Mouse (Mus musculus) midbrain, embryonic 10.5 days (tissue): Measurements from ENCODE around the gene Snn. TPM values are rescaled to one million over a fixed set of nuclear protein-coding genes. Genes with fewer than 3 reads are reported as not detected.
"Not testable (repeated sequence)": the region's sequence is repeated elsewhere in the genome, so short reads cannot be mapped to it uniquely, and the experiment has no call there.

Experiments
- DNase-seq: peaks from one replicate; pipeline ENCODE4 v3.0.0-alpha.2; 2017; ENCODE audit warnings: low spot score
- H3K27ac ChIP-seq: fragments of 300-500 bp; sonication (generic); replicated peaks from 2 replicates; pipeline ENCODE4 v1.5.1; 2016; ENCODE audit warnings: mild to moderate bottlenecking
- H3K27me3 ChIP-seq: fragments of 300-500 bp; sonication (generic); 2 replicates; pipeline ENCODE4 v1.6.1; 2016; ENCODE audit warnings: low read depth, mild to moderate bottlenecking; ENCODE audit not compliant: poor library complexity, severe bottlenecking
- H3K36me3 ChIP-seq: fragments of 300-500 bp; sonication (generic); 2 replicates; pipeline ENCODE4 v1.6.1; 2016; ENCODE audit warnings: mild to moderate bottlenecking, moderate library complexity
- H3K4me1 ChIP-seq: fragments of 300-500 bp; sonication (generic); 2 replicates; pipeline ENCODE4 v1.6.1; 2016
- H3K4me3 ChIP-seq: fragments of 300-500 bp; sonication (generic); 2 replicates; pipeline ENCODE4 v1.5.1; 2016; ENCODE audit warnings: mild to moderate bottlenecking, moderate library complexity
- H3K9me3 ChIP-seq: fragments of 300-500 bp; sonication (generic); replicated peaks from 2 replicates; pipeline ENCODE4 v1.6.1; 2016; ENCODE audit warnings: mild to moderate bottlenecking
- WGBS: fragments of 180-500 bp; shearing (Covaris S2); methylation state at CpG from one replicate; pipeline ENCODE4 v1.1.7; 2016; 5-methylcytosine and 5-hydroxymethylcytosine counted together
- polyA plus RNA-seq: library from polyadenylated mRNA; unstranded; fragments of >200 nt; fragmentation: Nextera tagmentation; extraction: Ambion mirVana; gene quantifications from 2 replicates; pipeline ENCODE4 v1.2.1, GENCODE M21; 2016

Gene Snn
- 86.7 and 106 TPM in 2 replicates for polyA plus RNA-seq

GRCm38 (mm10) chr16:11060645-11061044 is at the start of gene Snn:
Gene Snn, plus strand, starts transcription at chr16:11060945.
- Histone ChIP-seq H3K4me1 (peaks cover 30% of the 10 kb centered on the region), H3K36me3 (0 out of 2 replicates have a peak, but pooled peaks cover 2% of the 10 kb centered on the region), H3K9me3 (no peaks in the 10 kb centered on the region), H3K4me3 (no peak within 1 kb of the TSS), H3K27ac (no peak within 1 kb of the TSS), H3K27me3 (no peaks in the 10 kb centered on the region)
- DNase-seq = no peak
- WGBS = 90% methylated on average over 4 of the region's 4 CpGs

DNA sequence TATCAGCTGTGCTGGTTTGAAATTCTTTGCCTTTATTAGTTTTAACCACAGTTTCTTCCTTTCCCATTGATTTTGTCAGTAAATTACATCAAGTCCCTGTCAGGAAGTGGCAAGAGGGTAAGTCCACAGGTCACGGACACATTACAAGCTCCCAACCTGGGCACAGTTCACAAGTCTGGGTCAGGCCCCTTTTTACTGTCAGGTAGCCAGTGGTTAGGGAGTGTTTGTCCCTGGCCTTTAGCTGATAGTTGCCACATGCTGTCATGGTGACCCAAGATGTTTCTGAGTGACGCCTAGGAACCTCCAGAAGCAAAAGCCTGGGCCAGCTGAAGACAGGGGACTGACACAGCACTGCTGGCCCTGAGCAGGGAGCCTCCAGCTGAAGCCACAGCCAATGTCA is 49.5 kb upstream of the Snn start:
- peaks cover 31% of the 10 kb centered on the region for H3K4me1 ChIP-seq
- H3K9me3 ChIP-seq = no peaks in the 10 kb centered on the region
- no peaks in the 10 kb centered on the region for H3K36me3 ChIP-seq
- DNase-seq = no peak
- peak overlapping the region; percentile 42; the same call in 1 of the 2 replicates for H3K27ac ChIP-seq
- WGBS = 83% methylated on average over 2 of the region's 2 CpGs
- no peaks in the 10 kb centered on the region for H3K27me3 ChIP-seq
- H3K4me3 ChIP-seq = no peak overlapping the region

- no peak for DNase-seq
- Histone ChIP-seq H3K9me3 (no peaks in the 10 kb centered on the region), H3K4me1 (peaks cover 31% of the 10 kb centered on the region), H3K36me3 (no peaks in the 10 kb centered on the region), H3K27ac (0 out of 2 replicates have a peak overlapping the region, but pooled peaks have one; percentile 14), H3K4me3 (no peak overlapping the region), H3K27me3 (no peaks in the 10 kb centered on the region)
- WGBS = 91% methylated on average over 4 of the region's 4 CpGs
These were observed 48.8 kb upstream of the Snn start for GRCm38 (mm10) chr16:11011939-11012338.

- 76% methylated on average over 11 of the region's 11 CpGs for WGBS
These were observed 47.9 kb upstream of the Snn start for GRCm38 (mm10) chr16:11012571-11013463.

DNA sequence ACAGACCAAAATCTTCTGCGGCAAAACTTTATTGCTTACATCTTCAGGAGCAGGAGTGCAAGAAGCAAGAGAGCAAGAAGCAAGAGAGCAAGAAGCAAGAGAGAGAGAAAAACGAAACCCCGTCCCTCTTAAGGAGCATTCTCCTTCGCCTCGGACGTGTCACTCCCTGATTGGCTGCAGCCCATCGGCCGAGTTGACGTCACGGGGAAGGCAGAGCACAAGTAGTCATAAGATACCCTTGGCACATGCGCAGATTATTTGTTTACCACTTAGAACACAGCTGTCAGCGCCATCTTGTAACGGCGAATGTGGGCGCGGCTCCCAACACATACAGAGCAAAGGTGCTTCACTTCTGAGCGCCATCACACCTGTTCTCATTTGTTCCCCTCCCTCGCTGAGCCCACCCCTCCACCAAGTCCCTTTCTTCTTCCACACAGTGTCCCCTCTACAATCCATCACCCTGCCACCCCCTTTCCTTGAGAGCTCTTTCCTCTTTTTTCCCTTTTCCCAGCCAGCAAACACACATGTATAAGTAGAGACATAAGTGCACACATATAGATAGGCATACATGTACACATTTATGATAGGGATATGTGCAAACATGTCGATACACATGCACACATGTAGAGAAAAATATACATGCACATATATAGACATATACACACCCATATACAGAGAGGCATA is 47.1 kb upstream of the Snn start:
- peaks cover 23% of the 10 kb centered on the region for H3K4me1 ChIP-seq
- H3K27me3 ChIP-seq, DNase-seq, H3K36me3 ChIP-seq, H3K27ac ChIP-seq, H3K9me3 ChIP-seq, H3K4me3 ChIP-seq: not testable (repeated sequence)
- WGBS = 92% methylated on average over 14 of the region's 19 CpGs

More at GRCm38 (mm10) chr16:11012571-11013463, 47.9 kb upstream of the Snn start:
- H3K4me1 ChIP-seq = peaks cover 27% of the 10 kb centered on the region
- no peaks in the 10 kb centered on the region for H3K27me3 ChIP-seq
- H3K4me3 ChIP-seq = no peak overlapping the region
- H3K9me3 ChIP-seq = no peaks in the 10 kb centered on the region
- H3K27ac ChIP-seq = peak overlapping the region; percentile 33; the same call in 1 of the 2 replicates
- DNase-seq = no peak
- H3K36me3 ChIP-seq = no peaks in the 10 kb centered on the region

- DNase-seq = no peak
- H3K36me3 ChIP-seq = no peaks in the 10 kb centered on the region
- no peak overlapping the region for H3K27ac ChIP-seq
- H3K4me3 ChIP-seq = no peak overlapping the region
- H3K27me3 ChIP-seq = no peaks in the 10 kb centered on the region
- H3K9me3 ChIP-seq = no peaks in the 10 kb centered on the region
- peaks cover 17% of the 10 kb centered on the region for H3K4me1 ChIP-seq
- 86% methylated on average over 3 of the region's 3 CpGs for WGBS
These were observed 46.3 kb upstream of the Snn start for GRCm38 (mm10) chr16:11014407-11014806.

DNA sequence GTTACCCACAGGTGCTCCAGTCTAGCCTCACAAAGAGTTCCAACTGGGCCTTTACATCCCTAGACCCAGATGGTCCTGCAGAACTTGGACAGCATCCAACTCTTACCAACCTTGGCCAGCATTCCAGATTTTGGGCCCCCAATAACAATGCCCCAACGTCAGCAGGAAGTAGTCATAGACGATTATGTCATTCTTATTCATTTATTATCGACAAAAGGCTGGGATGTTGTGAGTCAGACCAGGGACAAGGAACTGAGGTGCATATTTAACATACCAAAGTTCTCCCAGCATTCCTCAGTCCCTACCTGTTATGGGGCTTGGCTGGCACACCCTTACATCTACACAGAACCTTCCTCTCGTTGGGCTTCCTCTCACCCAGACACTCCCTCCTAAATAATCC is 44.4 kb upstream of the Snn start:
- no peak for DNase-seq
- Histone ChIP-seq H3K4me3 (no peak overlapping the region), H3K4me1 (peaks cover 17% of the 10 kb centered on the region), H3K36me3 (no peaks in the 10 kb centered on the region), H3K27me3 (no peaks in the 10 kb centered on the region), H3K9me3 (no peaks in the 10 kb centered on the region), H3K27ac (no peak overlapping the region)
- 87% methylated on average over 4 of the region's 4 CpGs for WGBS

DNA sequence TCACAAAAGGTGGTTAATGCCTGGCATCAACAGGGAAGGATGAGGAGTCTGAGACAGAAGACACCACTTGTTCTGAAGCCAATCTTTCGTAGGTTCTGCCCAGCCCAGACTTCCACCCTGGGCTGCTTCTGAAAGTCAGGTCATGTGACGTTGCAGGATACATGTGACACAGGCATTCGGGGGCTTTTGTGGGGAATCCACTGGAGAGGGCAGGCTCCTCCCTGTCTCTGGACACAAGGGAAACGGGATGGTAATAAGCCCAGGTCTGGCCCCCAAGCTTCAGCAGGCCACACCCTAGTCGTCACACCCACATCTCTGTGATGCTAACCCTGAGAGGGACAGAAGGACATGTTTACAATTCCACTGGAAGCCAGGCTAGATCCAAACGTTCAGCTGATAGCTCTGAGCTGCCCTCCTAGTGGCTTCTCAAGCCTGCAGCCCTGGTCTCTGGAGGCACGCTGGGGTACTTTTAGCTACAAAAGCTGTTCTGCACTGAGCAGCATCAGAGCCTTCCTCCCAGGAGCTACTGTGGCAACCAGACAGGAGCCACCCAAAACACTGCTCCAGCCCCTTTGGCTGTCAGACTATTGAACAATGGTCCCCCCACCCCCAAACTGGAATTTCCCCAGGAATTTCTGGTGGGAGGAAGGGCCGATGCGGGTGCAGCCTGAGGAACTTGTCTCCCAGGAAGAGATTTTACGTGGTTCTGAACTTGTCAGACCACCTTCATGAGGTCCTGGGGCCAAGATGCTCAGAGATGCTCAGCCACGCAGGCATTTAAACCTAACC is 42.7 kb upstream of the Snn start:
- Histone ChIP-seq H3K27me3 (no peaks in the 10 kb centered on the region), H3K4me3 (no peak overlapping the region), H3K4me1 (peaks cover 8% of the 10 kb centered on the region), H3K27ac (peak overlapping the region; percentile 52), H3K9me3 (no peaks in the 10 kb centered on the region), H3K36me3 (no peaks in the 10 kb centered on the region)
- no peak for DNase-seq
- WGBS = 70% methylated on average over 11 of the region's 11 CpGs

DNA sequence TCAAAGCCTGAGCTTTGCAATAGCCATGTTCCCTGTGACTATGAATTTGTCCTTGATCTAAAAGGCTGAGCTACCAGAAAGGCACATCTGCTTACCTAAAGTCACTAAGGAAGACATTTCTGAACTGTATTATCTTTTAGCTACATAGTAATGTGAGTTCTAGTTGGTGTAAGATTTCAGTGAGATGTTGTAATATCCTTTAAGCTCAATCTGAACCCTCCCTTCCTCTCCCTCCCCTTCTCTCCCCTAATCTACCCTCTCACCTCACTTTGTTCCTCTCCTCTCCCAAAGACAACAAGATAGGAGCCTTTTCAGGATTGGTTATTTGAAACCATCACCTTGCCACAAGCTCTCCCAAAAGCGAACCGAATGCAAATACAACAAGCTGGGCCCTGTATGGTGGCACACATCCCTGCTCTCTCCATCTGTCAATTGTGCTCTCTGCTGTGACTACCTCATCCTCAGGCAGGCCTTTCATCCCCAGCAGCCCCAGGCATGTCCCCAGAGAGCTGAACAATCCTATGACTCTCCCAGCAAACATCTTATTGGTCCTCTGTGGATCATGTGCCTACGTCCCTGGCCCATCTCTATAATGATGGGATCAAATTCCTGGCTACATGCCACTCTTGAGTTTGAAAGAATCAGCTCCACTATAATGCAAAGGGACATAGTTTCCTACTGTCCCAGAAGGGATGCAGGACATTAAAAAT is 39.2 kb upstream of the Snn start:
- WGBS = 74% methylated on average over 3 of the region's 3 CpGs
- DNase-seq = no peak
- Histone ChIP-seq H3K27me3 (no peaks in the 10 kb centered on the region), H3K36me3 (no peaks in the 10 kb centered on the region), H3K4me1 (peaks cover 7% of the 10 kb centered on the region), H3K4me3 (no peak overlapping the region), H3K9me3 (no peaks in the 10 kb centered on the region), H3K27ac (no peak overlapping the region)

- Histone ChIP-seq H3K9me3 (no peaks in the 10 kb centered on the region), H3K36me3 (no peaks in the 10 kb centered on the region), H3K4me1 (peaks cover 7% of the 10 kb centered on the region), H3K27ac (no peak overlapping the region), H3K27me3 (no peaks in the 10 kb centered on the region), H3K4me3 (no peak overlapping the region)
- DNase-seq = no peak
- 91% methylated on average over 4 of the region's 4 CpGs for WGBS
These were observed 38.6 kb upstream of the Snn start for GRCm38 (mm10) chr16:11022113-11022489.

DNA sequence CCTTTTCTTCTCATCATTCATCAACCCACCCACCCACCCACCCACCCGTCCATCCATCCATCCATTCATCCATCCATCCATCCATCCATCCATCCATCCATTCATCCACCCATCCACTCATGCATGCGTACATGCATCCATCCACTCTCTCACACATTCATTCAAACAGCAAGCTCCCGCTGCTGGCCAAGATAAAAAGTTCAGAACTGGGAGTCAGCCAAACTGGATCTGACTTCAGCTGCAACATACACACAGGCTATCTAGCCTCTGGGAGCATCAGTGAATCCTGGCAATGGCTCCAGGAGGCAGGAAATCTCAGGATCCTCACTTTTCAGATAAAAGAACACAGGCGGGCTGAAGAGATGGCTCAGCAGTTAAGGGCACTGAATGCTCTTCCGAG is 37.1 kb upstream of the Snn start:
- DNase-seq = no peak
- H3K4me1 ChIP-seq = no peaks in the 10 kb centered on the region
- H3K27me3 ChIP-seq = no peaks in the 10 kb centered on the region
- no peak overlapping the region for H3K4me3 ChIP-seq
- WGBS = 88% methylated on average over 5 of the region's 5 CpGs
- no peaks in the 10 kb centered on the region for H3K9me3 ChIP-seq
- H3K27ac ChIP-seq = no peak overlapping the region
- H3K36me3 ChIP-seq = no peaks in the 10 kb centered on the region

GRCm38 (mm10) chr16:11024841-11025240 is 35.9 kb upstream of the Snn start:
- H3K27ac ChIP-seq = no peak overlapping the region
- no peaks in the 10 kb centered on the region for H3K9me3 ChIP-seq
- DNase-seq = no peak
- WGBS = 82% methylated on average over 3 of the region's 3 CpGs
- no peaks in the 10 kb centered on the region for H3K36me3 ChIP-seq
- no peaks in the 10 kb centered on the region for H3K4me1 ChIP-seq
- no peak overlapping the region for H3K4me3 ChIP-seq
- no peaks in the 10 kb centered on the region for H3K27me3 ChIP-seq
